Mouse (Mus musculus): ENCODE results near the gene Ankrd36.
"Not testable (repeated sequence)": the region's sequence is repeated elsewhere in the genome, so short reads cannot be mapped to it uniquely, and the experiment has no call there.

The Ankrd36 gene

DNA sequence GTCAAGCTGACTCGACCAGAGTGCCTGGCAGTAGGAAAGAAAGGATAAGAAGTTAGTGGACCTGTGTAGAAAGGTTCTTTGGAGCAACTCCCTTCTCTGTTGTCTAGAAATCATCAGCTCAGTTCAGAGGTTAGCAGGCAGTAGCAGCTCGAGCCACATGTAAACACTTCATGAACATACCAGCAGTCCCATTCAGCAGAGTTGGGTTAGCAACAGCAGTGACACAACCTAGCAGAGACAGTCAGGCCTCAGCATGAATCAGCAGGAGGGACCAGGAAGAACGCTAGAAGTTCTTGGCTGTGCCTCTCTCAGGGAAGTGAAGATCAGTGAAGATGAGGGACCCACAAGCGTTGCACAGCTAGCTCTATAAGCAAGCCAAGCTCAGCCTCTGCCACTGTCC is 24.0 kb upstream of the Ankrd36 start:
- no peak for DNase-seq (ENCODE audit: low read depth in 2 of 2, low spot score in 2 of 2)

DNA sequence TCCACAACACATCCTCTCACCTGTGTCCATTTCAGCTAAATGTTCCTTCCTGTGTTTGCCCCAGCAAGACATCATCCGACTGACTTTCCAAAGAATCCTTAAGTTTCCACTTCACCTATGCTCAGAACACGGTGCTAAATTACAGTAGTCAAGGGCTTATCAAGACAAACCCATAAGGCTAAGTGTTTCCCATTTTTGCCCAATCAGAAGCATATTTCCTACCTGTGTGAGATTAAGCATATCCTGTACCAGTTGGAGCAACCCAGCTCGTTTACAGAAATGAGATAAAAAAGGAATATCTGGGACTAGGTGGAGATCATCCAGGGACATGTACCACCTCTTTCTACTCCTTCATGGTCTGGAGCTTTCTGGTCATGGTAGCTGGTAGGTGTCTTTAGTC is 22.8 kb upstream of the Ankrd36 start:
- DNase-seq (ENCODE audit: low read depth in 2 of 2, low spot score in 2 of 2), result no peak

DNA sequence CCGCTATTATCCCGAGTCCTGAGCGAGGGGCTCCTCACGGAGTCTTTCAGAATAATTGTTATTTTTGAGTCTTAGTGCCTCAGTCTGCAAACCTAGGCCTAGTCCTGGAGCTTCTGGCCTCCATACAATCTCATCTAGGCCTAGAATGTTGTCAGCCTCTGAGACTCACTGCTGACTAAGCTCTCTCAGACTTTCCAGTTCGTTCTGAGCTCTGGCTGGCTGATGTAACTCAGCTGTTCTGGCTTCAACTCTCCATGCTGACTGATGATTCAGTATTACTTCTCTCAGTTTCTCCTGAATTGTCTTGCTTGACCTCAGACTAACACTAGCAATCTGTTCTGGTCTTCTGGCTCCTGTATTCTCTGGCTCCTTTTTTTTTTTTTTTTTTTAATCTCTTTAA is 18.1 kb upstream of the Ankrd36 start:
- DNase-seq (ENCODE audit: low read depth in 2 of 2, low spot score in 2 of 2), result no peak

DNA sequence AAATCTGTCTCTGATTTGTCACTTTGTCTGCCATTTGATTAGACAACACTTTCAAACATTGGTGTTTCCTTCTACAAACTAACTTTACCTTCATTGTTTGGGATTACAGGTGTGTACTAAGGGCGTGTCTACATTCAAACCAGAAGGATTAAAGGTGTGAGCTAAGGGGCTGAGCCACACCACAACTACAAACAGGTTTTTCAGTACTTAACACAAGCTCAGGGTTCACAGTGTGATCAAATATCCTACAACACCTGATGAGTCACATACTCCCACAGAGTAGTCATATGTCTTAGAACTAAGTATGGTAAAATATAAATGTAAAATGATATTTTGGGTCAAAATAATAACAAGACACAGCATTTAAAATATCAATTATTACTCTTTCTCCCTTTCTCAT is 17.6 kb upstream of the Ankrd36 start:
- DNase-seq (ENCODE audit: low read depth in 2 of 2, low spot score in 2 of 2), result no peak

DNA sequence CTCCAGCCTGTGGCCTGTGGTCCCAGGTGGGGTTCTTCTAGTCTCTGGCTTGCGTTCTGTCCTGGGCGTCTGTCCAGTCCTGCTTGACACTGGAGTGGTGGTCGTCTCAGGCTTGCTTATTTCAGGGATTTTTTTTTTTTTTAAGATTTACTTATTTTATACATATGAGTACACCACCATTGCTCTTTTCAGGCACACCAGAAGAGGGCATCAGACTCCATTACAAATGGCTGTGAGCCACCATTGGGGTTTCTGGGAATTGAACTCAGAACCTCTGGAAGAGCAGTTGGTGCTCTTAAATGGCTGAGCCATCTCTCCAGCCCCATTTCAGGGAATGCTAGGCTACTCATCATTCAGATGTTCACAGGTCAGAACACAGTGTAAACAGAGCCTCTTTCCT is 9.2 kb upstream of the Ankrd36 start:
- DNase-seq (ENCODE audit: low read depth in 2 of 2, low spot score in 2 of 2), result no peak

DNA sequence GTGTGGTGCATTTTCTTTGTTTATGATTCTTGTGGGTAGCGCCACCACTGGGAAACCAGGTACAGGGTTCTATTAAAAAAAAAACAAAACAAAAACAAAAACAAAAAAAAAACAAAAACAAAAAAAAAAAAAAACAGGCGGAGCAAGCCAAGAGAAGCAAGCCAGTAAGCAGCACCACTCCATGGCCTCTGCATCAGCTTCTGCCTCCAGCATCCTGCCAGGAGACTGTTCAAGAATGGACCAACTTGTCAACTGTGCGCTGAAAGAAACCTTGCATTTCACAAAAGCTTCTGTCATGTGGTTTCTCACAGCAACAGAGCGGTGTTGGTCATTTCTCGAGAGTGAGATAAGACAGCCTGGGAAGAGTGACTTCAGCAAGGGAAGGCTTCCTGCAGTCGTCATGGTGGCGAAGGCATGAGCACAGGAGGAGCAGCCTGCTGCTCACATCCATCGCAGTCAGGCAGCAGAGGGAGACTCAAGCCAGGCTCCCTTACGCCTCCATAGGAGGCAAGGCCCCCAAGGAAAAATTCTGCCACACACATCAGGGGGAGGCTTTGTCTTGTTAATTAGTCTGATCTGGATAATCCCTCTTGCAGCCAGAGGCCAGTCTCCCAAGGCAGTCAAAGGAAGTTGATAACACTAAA is 6.7 kb upstream of the Ankrd36 start:
- DNase-seq (ENCODE audit: low read depth in 2 of 2, low spot score in 2 of 2), result no peak

DNA sequence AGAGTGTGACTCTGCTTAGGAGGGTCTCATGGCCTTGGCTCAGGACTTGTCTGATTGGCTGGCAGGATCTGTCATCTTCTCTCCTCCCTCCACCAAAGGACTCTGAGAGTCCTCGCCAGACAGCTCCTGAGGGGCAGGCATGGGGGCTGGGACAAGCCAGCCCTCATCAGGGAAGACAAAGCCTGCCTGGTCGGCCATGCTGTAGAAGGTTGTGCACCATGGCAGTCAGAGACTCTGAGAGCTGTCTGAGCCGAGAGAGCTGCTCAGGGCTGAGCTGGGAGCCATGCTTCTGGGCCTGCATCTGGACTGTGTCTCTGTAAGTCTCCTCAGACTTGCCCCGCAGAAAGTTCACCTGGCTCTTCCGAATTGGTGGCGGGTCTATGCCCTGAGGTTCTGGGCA is 5.6 kb upstream of the Ankrd36 start:
- no peak for DNase-seq (ENCODE audit: low read depth in 2 of 2, low spot score in 2 of 2)

DNA sequence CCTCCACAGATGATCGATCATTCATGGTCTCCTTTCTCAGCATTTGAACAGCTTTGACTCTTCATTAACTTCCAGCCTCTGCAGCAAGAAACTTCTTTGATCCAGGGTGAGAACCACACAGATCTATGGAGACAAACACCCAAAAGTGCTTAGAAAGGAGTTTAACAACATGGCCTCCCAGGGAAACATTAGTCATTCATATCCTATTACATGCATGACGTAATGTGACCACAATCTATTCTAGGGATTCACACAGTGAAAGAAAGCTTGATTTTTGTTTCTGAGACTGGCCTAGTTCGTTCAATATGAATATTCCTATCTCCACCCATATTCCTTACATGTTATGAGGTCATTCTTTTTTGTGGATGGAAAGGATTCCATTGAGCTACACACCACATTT is 3.9 kb upstream of the Ankrd36 start:
- no peak for DNase-seq (ENCODE audit: low read depth in 2 of 2, low spot score in 2 of 2)

DNA sequence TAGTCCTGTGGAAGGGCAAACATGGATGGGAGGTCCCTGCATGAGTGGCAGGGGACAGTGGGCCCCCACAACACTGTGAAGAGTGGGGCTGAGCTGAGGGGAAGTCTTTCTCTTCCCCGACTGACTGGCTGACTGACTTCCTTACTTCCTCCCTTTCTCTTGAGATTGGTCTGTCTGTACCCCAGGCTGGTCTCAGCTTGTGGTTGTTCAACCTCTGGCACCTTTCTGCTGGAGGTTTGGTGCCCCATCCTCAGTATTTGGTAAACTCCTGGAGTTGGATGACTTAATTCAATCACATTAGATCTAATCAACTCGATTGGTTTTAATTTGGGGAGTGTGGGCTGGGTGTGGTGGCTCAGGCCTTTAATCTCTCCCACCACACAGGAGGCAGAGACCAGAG is 3.0 kb upstream of the Ankrd36 start:
- DNase-seq (ENCODE audit: low read depth in 2 of 2, low spot score in 2 of 2), result no peak

DNA sequence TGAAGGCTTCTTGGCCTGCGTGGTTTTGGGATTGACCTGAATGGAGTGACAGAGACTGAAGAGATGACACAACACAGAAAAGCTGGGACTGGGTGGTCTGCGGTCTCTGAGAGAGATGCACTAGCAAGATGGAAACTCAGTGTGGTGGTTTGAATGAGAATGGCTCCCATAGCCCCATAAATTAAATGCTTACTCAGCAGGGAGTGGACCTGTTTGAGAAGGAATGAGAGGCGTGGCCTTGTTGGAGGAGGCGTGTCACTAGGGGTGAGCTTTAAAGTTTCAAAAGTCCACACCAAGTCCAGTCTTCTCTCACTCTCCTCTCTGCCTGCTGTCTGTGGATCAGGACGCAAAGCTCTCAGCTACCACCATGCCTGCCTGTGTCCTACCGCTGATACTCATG is 1.8 kb upstream of the Ankrd36 start:
- no peak for DNase-seq (ENCODE audit: low read depth in 2 of 2, low spot score in 2 of 2)

DNA sequence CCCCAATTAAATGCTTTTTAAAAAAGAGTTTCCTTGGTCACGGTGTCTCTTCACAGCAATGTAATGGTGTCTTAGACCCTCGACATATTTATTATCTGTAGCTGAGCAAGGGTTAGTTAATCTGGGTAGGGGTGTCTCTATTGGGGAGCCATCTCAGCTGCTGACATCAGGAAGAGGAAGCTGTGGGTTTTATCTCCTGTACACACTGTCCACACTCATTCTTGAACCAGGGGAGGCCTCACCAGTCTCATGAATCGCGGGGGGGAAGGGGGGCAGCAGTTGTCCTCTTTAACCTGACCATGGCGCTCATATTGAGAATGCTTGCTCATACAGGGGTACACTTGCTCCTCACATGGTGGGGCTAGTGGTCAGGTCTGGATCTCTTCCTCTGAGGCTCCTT is 1.4 kb upstream of the Ankrd36 start:
- DNase-seq (ENCODE audit: low read depth in 2 of 2, low spot score in 2 of 2), result no peak

DNA sequence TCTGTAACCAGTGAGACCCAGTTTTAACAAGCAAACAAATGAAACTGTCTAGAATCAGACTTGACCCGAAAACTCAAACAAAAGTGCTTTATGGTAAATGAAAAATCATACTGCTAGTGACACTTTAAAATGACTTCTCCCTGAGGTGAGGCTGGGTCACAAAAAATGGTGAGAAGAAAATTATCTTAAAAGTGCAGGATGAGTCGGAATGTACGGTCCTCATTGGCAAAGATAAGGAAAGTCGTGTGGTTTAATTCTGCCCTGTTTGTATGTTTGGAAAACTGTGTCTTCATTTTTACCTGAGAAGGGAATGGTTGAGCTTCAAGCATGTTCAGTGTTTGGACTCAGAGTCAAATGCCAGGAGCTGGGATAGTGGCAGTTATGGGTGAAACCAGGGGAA is 2.4 kb downstream of the Ankrd36 start:
- DNase-seq (ENCODE audit: low read depth in 2 of 2, low spot score in 2 of 2), result no peak

DNA sequence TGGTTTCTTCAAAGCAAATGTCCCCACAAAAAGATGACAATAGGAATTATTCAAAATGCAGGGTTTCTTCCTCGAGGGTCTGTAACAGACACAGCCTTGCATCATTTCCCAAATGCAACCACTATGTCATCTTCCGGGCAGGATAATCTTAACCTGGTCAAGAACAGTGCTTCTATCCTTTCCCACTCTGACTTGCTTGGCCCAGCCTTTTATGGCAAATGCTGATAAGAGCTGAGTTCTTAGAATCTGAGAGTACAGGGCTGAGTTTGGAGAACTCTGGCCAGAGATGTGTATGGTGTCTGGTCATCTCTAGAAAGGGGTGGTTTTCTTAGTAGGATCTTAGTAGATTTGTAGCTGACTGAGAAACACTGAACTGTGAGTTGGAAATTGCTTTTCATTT is 4.3 kb downstream of the Ankrd36 start:
- no peak for DNase-seq (ENCODE audit: low read depth in 2 of 2, low spot score in 2 of 2)

DNA sequence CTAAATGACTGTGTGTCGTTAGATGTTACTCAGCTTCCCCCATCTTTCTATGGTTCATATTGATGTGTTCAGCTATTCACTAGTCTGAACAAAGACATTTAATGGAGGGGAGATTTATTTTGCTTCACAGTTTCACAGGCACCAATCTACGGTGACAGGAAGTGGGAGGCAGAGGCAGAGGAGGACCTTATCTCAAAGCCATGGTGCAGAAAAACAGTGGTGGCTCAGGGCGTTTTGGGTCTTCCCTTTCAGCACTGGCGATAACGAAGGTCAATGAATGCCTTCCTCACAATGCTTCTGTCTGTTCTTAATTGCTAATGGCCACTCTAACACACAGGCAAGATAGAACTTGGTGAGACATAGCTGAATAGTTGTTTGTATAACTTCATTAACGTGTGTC is 5.6 kb downstream of the Ankrd36 start:
- no peak for DNase-seq (ENCODE audit: low read depth in 2 of 2, low spot score in 2 of 2)

DNA sequence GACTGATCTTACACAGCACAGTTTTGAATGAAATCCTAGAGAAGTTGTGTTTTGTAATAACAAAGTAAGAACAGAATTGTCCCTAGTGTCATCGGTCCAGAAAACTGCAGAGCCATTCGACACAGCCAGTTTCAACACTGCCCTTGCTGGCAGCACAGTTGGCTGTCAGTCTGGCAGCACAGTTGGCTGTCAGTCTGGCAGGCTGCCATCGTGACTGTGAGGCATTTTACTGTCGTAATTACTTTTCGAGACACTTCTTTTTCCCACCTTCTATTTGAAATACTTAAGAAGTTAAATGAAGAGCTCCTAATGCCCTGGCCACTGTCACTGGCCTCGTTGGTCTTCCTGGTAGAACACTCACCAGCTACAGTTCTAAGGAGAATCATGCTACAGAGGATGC is 22.9 kb downstream of the Ankrd36 start:
- no peak for DNase-seq (ENCODE audit: low read depth in 2 of 2, low spot score in 2 of 2)

DNA sequence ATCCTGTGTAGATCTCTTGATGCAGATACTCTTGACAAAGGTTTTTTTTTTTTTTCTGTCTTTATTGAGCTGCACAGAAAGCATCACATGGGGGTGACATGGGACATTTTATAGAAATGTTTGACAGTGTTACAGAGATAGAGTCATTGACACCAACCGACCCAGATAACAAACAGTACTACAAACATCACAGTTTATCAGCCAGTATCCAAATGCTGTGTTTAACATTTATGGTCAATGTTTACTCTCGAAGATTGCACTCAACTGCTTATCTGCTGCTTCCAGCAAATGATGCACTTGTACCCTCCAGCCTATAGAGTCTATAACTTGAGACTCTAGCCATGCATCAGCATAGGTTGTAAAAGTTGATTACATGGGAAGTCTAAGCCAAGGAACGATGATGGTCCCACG is 25.9 kb downstream of the Ankrd36 start:
- no peak for DNase-seq (ENCODE audit: low read depth in 2 of 2, low spot score in 2 of 2)

DNA sequence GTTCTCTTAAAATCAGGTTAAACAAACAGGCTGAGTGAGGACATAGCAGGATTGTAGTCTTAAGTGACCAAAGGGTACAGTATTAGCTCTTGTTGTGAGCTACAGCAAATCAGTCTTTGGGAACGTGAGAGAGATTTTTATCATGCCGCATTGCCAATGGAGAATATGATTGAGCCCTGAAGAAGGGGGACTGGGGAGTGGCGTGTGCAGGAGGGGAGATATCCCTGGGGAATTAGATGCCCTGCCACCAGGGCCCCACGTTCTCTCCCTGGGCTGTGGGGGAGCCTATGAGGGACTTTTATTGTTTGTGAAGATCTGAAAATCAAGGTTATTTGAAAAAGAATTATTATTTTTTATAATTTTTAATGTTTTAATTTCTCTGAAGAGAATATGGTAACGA is 26.3 kb downstream of the Ankrd36 start:
- no peak for DNase-seq (ENCODE audit: low read depth in 2 of 2, low spot score in 2 of 2)

DNA sequence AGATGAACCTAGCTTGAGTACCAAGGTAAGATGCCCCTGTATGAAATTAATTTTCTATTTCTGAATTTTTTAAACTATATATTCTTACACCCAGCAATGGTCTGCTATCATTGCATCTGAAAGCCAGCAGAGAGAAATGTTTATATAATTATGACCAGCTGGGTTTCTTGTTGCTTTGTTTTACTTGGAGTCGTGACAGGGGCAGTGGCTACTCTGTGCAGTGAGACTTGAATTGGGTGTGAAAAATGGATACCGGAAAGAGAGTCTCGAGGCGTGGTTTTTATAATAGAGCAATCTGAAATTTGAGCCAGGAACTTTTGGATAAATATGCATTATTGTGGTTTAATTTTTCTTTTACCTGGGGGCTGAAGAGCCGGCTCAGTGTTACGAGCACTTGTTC is 27.3 kb downstream of the Ankrd36 start:
- no peak for DNase-seq (ENCODE audit: low read depth in 2 of 2, low spot score in 2 of 2)

DNA sequence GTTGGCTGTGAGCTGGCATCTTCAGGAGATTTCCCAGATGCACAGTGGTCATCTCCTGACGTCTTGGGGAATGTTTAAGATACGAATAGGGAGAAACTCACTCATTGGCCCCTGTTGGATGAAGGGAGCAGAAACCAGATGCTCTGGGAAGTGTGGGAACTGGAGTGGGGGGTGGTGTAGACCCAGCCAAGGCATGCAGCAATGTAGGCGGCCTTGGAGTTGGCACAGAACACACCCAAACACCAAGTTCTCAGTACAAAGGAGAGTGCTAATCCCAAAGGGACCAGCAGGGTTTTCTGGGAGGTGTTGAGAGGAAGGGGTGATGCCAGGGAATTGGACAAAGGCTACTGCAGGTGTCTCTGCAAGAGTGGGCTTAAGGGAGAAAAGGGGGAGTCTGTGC is 35.9 kb downstream of the Ankrd36 start:
- no peak for DNase-seq (ENCODE audit: low read depth in 2 of 2, low spot score in 2 of 2)

DNA sequence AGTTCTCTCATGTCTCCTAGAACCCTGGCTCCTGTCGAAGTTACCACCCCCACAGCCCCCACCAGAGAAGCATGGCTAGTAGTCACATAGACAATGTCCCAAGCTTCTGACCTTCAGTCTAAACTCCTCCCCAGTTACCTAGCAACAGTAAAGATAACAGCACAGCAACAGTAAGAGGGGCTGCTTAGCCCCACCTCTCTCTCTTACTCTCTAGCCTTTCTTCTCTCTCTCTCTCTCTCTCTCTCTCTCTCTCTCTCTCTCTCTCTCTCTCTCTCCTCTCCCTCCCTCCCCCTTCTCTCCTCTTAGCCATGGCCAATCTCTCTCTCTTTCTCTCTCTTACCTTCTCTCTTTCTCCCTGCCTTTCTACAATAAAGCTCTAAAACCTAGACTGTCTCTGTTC is 42.4 kb downstream of the Ankrd36 start:
- DNase-seq (ENCODE audit: low read depth in 2 of 2, low spot score in 2 of 2), result not testable (repeated sequence)

DNA sequence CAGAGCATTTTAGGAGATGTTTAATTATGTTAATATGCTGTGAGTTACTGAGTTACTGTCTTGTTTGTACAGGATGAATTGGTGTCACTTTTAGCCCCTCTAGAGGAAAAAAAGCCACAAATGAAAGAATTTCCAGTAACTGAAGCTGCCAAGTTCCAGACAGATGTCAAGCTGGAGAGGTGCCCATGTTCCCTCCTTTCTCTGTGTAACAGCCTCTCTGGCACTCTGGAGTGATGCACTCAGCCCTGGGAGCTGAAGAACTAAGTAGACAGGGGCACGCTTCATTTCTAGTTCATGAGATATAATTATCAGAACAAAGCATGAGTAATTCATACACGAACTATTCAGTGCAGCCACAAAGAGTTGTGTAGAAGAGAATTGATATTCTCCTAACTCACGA is 45.0 kb downstream of the Ankrd36 start:
- no peak for DNase-seq (ENCODE audit: low read depth in 2 of 2, low spot score in 2 of 2)

DNA sequence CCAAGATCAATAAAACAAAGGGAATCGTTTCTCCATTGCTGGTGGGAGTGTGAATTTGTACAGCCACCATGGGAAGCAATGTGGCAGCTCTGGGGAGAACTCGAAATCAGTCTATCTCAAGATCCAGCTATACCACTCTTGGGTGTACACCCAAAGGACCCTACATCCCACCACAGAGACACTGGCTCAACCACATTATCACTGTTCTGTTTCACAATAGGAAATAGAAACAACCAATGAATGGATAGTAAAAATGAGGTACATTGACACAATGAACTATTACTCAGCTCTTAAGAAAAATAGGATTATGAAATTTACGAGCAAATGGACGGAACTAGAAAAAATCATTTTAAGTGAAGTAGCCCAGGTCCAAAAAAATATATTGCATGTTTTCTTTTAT is 55.6 kb downstream of the Ankrd36 start:
- no peak for DNase-seq (ENCODE audit: low read depth in 2 of 2, low spot score in 2 of 2)

DNA sequence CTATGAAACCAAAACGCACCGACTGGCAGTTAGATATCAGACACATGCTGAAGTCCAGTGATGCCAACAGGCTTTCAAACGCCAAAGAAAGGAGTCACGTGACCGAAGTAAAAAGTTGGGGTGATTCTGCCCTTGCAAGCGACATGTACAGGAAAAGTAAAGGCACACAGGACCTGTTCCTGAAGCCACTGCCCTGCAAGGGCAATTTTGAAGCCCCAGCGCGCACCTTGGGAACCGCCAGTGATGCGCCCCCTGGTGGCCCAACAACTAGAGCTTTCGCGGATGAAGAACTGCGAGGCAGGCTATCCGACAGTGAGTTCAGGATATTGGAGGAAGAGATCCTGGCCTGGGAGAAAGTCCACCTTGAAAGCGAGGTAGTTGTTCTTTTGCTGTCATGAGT is 59.5 kb downstream of the Ankrd36 start:
- DNase-seq (ENCODE audit: low read depth in 2 of 2, low spot score in 2 of 2), result peak; percentile 71 to 77

DNA sequence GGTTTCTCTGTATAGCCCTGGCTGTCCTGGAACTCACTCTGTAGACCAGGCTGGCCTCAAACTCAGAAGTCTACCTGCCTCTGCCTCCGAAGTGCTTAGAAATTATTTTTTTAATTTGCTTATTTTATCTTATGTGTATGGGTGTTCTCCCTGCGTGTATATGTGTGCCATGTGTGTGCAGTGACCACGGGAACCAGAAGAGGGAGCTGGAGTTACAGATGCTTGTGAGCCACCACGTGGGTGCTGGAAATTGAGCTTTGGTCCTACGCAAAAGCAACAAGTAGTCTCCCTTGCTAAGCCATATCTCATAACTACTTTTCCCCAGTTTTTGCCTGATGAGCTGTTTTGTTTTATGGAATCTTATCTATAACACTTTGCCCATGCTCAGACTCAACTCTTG is 73.6 kb downstream of the Ankrd36 start:
- no peak for DNase-seq (ENCODE audit: low read depth in 2 of 2, low spot score in 2 of 2)

Data from CD8-positive naive resting alpha-beta T cell, adult 2 months (primary cell).